Mouse (Mus musculus) MEL (cell line): ENCODE measurements around the gene Gm20671. TPM values are rescaled to one million over a fixed set of nuclear protein-coding genes. Genes with fewer than 3 reads are reported as not detected.
A peak's percentile ranks its signal among the peaks of the same experiment; 100 is the strongest.

ENCODE experiments used
- DNase-seq: peaks from one replicate; pipeline ENCODE4 v3.0.0; 2011; ENCODE audit warnings: low read depth, low spot score
- H3K27ac ChIP-seq: 2 replicates; pipeline ENCODE4 v1.5.1; 2012; ENCODE audit warnings: low read depth, mild to moderate bottlenecking, control low read depth, low read length, moderate library complexity; ENCODE audit not compliant: control insufficient read depth
- H3K27me3 ChIP-seq, 2 experiments: fragments of 150-350 bp in 1 of 2; sonication (generic) in 1 of 2; 2 replicates each; pipeline ENCODE4 v1.6.1; 2012; ENCODE audit warnings: low read length in 2 of 2, mild to moderate bottlenecking in 2 of 2, improper control_type of control experiment in 1 of 2, moderate library complexity in 1 of 2; ENCODE audit not compliant: insufficient read depth in 2 of 2, control insufficient read depth in 1 of 2
- H3K36me3 ChIP-seq, 2 experiments: 2 replicates each; pipeline ENCODE4 v1.6.1; 2012 to 2014; ENCODE audit warnings: low read length in 2 of 2, improper control_type of control experiment in 1 of 2, inconsistent platforms in 1 of 2, mild to moderate bottlenecking in 1 of 2; ENCODE audit not compliant: insufficient read depth in 2 of 2, control insufficient read depth in 1 of 2
- H3K4me1 ChIP-seq, 2 experiments: fragments of 150-350 bp in 1 of 2; sonication (generic) in 1 of 2; 2 replicates each; pipeline ENCODE4 v1.6.1; 2012; ENCODE audit warnings: low read length in 2 of 2, improper control_type of control experiment in 1 of 2, mild to moderate bottlenecking in 1 of 2; ENCODE audit not compliant: insufficient read depth in 2 of 2, control insufficient read depth in 1 of 2
- H3K4me3 ChIP-seq, 2 experiments: fragments of 150-350 bp in 1 of 2; sonication (generic) in 1 of 2; 2 replicates each; pipeline ENCODE4 v1.5.1; 2012; ENCODE audit warnings: low read depth in 2 of 2, low read length in 2 of 2, mild to moderate bottlenecking in 2 of 2, moderate library complexity in 2 of 2, control low read depth in 1 of 2, improper control_type of control experiment in 1 of 2; ENCODE audit not compliant: control insufficient read depth in 1 of 2, insufficient read depth in 1 of 2
- H3K79me2 ChIP-seq: 2 replicates; pipeline ENCODE4 v1.6.1; 2012; ENCODE audit warnings: mild to moderate bottlenecking, low read length, moderate library complexity; ENCODE audit not compliant: control insufficient read depth, poor library complexity, insufficient read depth
- H3K9ac ChIP-seq: 2 replicates; pipeline ENCODE4 v1.6.1; 2012; ENCODE audit warnings: low read depth, mild to moderate bottlenecking, control low read depth, low read length, moderate library complexity; ENCODE audit not compliant: control insufficient read depth, poor library complexity, severe bottlenecking
- H3K9me3 ChIP-seq: fragments of 150-350 bp; sonication (generic); replicated peaks from 2 replicates; pipeline ENCODE4 v1.6.1; 2012; ENCODE audit warnings: mild to moderate bottlenecking, low read length, improper control_type of control experiment, moderate library complexity; ENCODE audit not compliant: insufficient read depth
- BHLHE40 ChIP-seq: IDR thresholded peaks from 2 replicates; pipeline ENCODE4 v1.6.1; 2012; ENCODE audit warnings: low read depth, mild to moderate bottlenecking, inconsistent platforms, low read length, improper control_type of control experiment, borderline replicate concordance
- CHD1 ChIP-seq: IDR thresholded peaks from 2 replicates; pipeline ENCODE4 v1.6.1; 2012; ENCODE audit warnings: low read depth, mild to moderate bottlenecking, inconsistent platforms, low read length, improper control_type of control experiment
- CHD2 ChIP-seq: IDR thresholded peaks from 2 replicates; pipeline ENCODE4 v1.6.1; 2011; ENCODE audit warnings: low read length, improper control_type of control experiment
- CTCF ChIP-seq, 3 experiments: IDR thresholded peaks in 2 of 3; conservative IDR thresholded peaks in 1 of 3; 2 replicates each; pipeline ENCODE4 v1.5.1; 2011 to 2012; ENCODE audit warnings: low read length in 3 of 3, low read depth in 2 of 3, mild to moderate bottlenecking in 2 of 3, improper control_type of control experiment in 1 of 3, inconsistent platforms in 1 of 3, mixed read lengths in 1 of 3, moderate library complexity in 1 of 3; ENCODE audit not compliant: control insufficient read depth in 1 of 3, insufficient read depth in 1 of 3, poor library complexity in 1 of 3, severe bottlenecking in 1 of 3
- E2F4 ChIP-seq: IDR thresholded peaks from 2 replicates; pipeline ENCODE4 v1.6.1; 2011; ENCODE audit warnings: low read depth, low read length, improper control_type of control experiment, borderline replicate concordance
- ELF1 ChIP-seq: IDR thresholded peaks from 2 replicates; pipeline ENCODE4 v1.6.1; 2014; ENCODE audit warnings: low read depth, mild to moderate bottlenecking, inconsistent platforms, low read length, improper control_type of control experiment, moderate library complexity
- EP300 ChIP-seq, 2 experiments: IDR thresholded peaks; 2 replicates each; pipeline ENCODE4 v1.6.1; 2011; ENCODE audit warnings: improper control_type of control experiment in 2 of 2, low read length in 2 of 2, low read depth in 1 of 2, mild to moderate bottlenecking in 1 of 2
- ETS1 ChIP-seq: IDR thresholded peaks from 2 replicates; pipeline ENCODE4 v1.6.1; 2012; ENCODE audit warnings: low read depth, mild to moderate bottlenecking, inconsistent platforms, low read length, improper control_type of control experiment, moderate library complexity
- GABPA ChIP-seq: IDR thresholded peaks from 2 replicates; pipeline ENCODE4 v1.6.1; 2012; ENCODE audit warnings: low read depth, mild to moderate bottlenecking, inconsistent platforms, low read length, improper control_type of control experiment, moderate library complexity
- GATA1 ChIP-seq: IDR thresholded peaks from 2 replicates; pipeline ENCODE4 v1.6.1; 2011; ENCODE audit warnings: low read depth, low read length, improper control_type of control experiment
- JUND ChIP-seq: IDR thresholded peaks from 2 replicates; pipeline ENCODE4 v1.6.1; 2011; ENCODE audit warnings: low read depth, mild to moderate bottlenecking, improper control_type of control experiment, low read length
- KAT2A ChIP-seq: conservative IDR thresholded peaks from 2 replicates; pipeline ENCODE4 v1.6.1; 2012; ENCODE audit warnings: low read depth, low read length, improper control_type of control experiment, inconsistent platforms
- MAFK ChIP-seq: IDR thresholded peaks from 2 replicates; pipeline ENCODE4 v1.6.1; 2011; ENCODE audit warnings: low read depth, mild to moderate bottlenecking, low read length, improper control_type of control experiment, borderline replicate concordance
- MAX ChIP-seq: IDR thresholded peaks from 2 replicates; pipeline ENCODE4 v1.6.1; 2011; ENCODE audit warnings: low read length, improper control_type of control experiment
- MAZ ChIP-seq: IDR thresholded peaks from 2 replicates; pipeline ENCODE4 v1.6.1; 2012; ENCODE audit warnings: low read depth, mild to moderate bottlenecking, inconsistent platforms, low read length, improper control_type of control experiment
- MEF2A ChIP-seq: IDR thresholded peaks from 2 replicates; pipeline ENCODE4 v1.6.1; 2014; ENCODE audit warnings: low read depth, mild to moderate bottlenecking, inconsistent platforms, low read length, improper control_type of control experiment; ENCODE audit not compliant: poor library complexity, insufficient replicate concordance, severe bottlenecking; ENCODE audit errors: extremely low read depth
- MXI1 ChIP-seq: IDR thresholded peaks from 2 replicates; pipeline ENCODE4 v1.6.1; 2011; ENCODE audit warnings: mild to moderate bottlenecking, low read depth, low read length, improper control_type of control experiment
- MYC ChIP-seq: IDR thresholded peaks from 2 replicates; pipeline ENCODE4 v1.6.1; 2011; ENCODE audit warnings: low read depth, mild to moderate bottlenecking, low read length, improper control_type of control experiment, moderate library complexity
- NELFE ChIP-seq: IDR thresholded peaks from 2 replicates; pipeline ENCODE4 v1.6.1; 2011; ENCODE audit warnings: low read depth, low read length, improper control_type of control experiment
- NRF1 ChIP-seq: IDR thresholded peaks from 2 replicates; pipeline ENCODE4 v1.6.1; 2014; ENCODE audit warnings: low read depth, mild to moderate bottlenecking, inconsistent platforms, low read length, improper control_type of control experiment, moderate library complexity; ENCODE audit not compliant: poor library complexity, insufficient read depth, severe bottlenecking
- POLR2AphosphoS2 ChIP-seq: IDR thresholded peaks from 2 replicates; pipeline ENCODE4 v1.6.1; 2011; ENCODE audit warnings: low read length, improper control_type of control experiment
- POLR2AphosphoS5 ChIP-seq: IDR thresholded peaks from 2 replicates; pipeline ENCODE4 v1.6.1; 2012; ENCODE audit warnings: low read depth, borderline replicate concordance, mild to moderate bottlenecking, inconsistent platforms, low read length, moderate library complexity, mixed read lengths
- RAD21 ChIP-seq: IDR thresholded peaks from 2 replicates; pipeline ENCODE4 v1.6.1; 2011; ENCODE audit warnings: mild to moderate bottlenecking, low read depth, low read length, improper control_type of control experiment
- RCOR1 ChIP-seq: IDR thresholded peaks from 2 replicates; pipeline ENCODE4 v1.6.1; 2012; ENCODE audit warnings: low read depth, mild to moderate bottlenecking, inconsistent platforms, low read length, improper control_type of control experiment
- SIN3A ChIP-seq: IDR thresholded peaks from 2 replicates; pipeline ENCODE4 v1.6.1; 2012; ENCODE audit warnings: low read length, improper control_type of control experiment, inconsistent platforms
- SMC3 ChIP-seq: IDR thresholded peaks from 2 replicates; pipeline ENCODE4 v1.6.1; 2011; ENCODE audit warnings: low read depth, low read length, improper control_type of control experiment
- TAL1 ChIP-seq: IDR thresholded peaks from 2 replicates; pipeline ENCODE4 v1.6.1; 2012; ENCODE audit warnings: mild to moderate bottlenecking, inconsistent platforms, low read length, moderate library complexity, mixed read lengths
- TBP ChIP-seq: IDR thresholded peaks from 2 replicates; pipeline ENCODE4 v1.8.0; 2011; ENCODE audit warnings: low read depth, low read length, improper control_type of control experiment
- UBTF ChIP-seq: IDR thresholded peaks from 2 replicates; pipeline ENCODE4 v1.6.1; 2012; ENCODE audit warnings: low read depth, mild to moderate bottlenecking, inconsistent platforms, low read length, improper control_type of control experiment, moderate library complexity, borderline replicate concordance; ENCODE audit not compliant: insufficient read depth
- USF1 ChIP-seq: IDR thresholded peaks from 2 replicates; pipeline ENCODE4 v1.6.1; 2014; ENCODE audit warnings: low read depth, mild to moderate bottlenecking, inconsistent platforms, low read length, improper control_type of control experiment, moderate library complexity
- USF2 ChIP-seq, 2 experiments: IDR thresholded peaks; 2 replicates each; pipeline ENCODE4 v1.6.1; 2011 to 2012; ENCODE audit warnings: improper control_type of control experiment in 2 of 2, low read length in 2 of 2, borderline replicate concordance in 1 of 2, inconsistent platforms in 1 of 2, low read depth in 1 of 2, mild to moderate bottlenecking in 1 of 2; ENCODE audit not compliant: insufficient read depth in 1 of 2
- ZC3H11A ChIP-seq: IDR thresholded peaks from 2 replicates; pipeline ENCODE4 v1.6.1; 2012; ENCODE audit warnings: low read depth, mild to moderate bottlenecking, inconsistent platforms, low read length, improper control_type of control experiment
- ZKSCAN1 ChIP-seq: IDR thresholded peaks from 2 replicates; pipeline ENCODE4 v1.6.1; 2012; ENCODE audit warnings: low read depth, mild to moderate bottlenecking, inconsistent platforms, low read length, improper control_type of control experiment, moderate library complexity
- ZMIZ1 ChIP-seq: IDR thresholded peaks from 2 replicates; pipeline ENCODE4 v1.6.1; 2012; ENCODE audit warnings: low read depth, mild to moderate bottlenecking, inconsistent platforms, low read length, improper control_type of control experiment, moderate library complexity
- ZNF384 ChIP-seq: IDR thresholded peaks from 2 replicates; pipeline ENCODE4 v1.6.1; 2012; ENCODE audit warnings: low read depth, mild to moderate bottlenecking, inconsistent platforms, low read length, improper control_type of control experiment
- polyA plus RNA-seq, 2 experiments: library from polyadenylated mRNA; stranded (reverse) in 1 of 2; unstranded in 1 of 2; fragments of >175 nt in 1 of 2; fragments of >200 nt in 1 of 2; gene quantifications; 2 replicates each; pipeline versions ENCODE4 v1.2.1 to v1.2.4; 2012; ENCODE audit warnings: low replicate concordance in 2 of 2, low read depth in 1 of 2; ENCODE audit not compliant: insufficient read length in 2 of 2, insufficient read depth in 1 of 2, missing spikeins in 1 of 2
- total RNA-seq: library from RNA; depleted of rRNA; stranded (reverse); fragments of 300-350 nt; gene quantifications from 2 replicates; pipeline ENCODE4 v1.2.3, GENCODE M21; 2012

Gene Gm20671
- total and polyA plus RNA-seq, 3 experiments: 7.3 TPM; not detected in 2

DNA sequence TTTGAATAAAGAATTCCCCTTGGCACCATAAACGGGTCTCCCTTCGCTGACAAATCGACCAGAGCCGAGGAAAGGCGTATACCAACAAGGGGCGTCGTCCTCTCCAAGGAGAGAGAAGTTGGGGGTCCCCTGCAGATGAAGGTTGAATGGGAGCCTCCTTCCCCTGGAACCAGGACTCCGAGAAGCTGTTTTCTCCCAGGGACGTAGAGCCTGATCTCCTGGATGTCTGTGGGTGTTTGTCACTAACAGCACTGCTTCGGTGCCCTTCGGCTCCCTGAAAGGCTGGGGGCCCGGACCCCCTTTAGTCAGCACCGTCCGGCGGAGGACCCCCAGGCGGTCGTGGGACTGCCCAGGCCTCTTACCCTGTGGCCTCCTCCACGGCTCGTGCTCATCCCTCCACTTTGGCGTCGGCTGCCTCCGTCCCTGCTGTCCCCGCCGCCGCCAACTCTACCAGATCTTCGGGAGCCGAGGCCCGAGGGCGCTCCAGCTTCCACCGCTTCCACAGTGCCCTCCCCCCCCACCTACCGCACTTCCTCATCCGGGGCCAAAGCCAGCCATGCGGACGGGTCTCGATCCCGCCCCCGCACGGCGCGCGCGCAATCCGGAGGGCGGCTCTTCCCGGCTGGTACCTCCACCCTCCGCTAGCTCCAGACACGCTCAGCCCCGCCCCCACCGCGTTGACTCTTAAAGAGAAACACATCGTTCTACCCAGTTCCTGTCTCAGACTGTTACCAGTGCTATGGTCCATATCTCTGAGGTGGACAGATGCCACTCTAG is 27.0 kb upstream of the Gm20671 start, which contains the start of gene Prr14l:
Gene Prr14l (minus strand): TSS at position 526 of the 777 bp plus-strand sequence.
- Histone ChIP-seq H3K27ac (peak within 1 kb of the TSS; percentile 84), H3K4me1 (peaks cover 11 to 15% of the 10 kb centered on the region in 2 experiments), H3K27me3 (no peaks in the 10 kb centered on the region), H3K9me3 (no peaks in the 10 kb centered on the region), H3K79me2 (peaks cover 40% of the 10 kb centered on the region), H3K36me3 (peaks cover 11 to 23% of the 10 kb centered on the region in 2 experiments), H3K4me3 (peak within 1 kb of the TSS; percentile 83 to 97), H3K9ac (peak within 1 kb of the TSS; percentile 90)
- DNase-seq: peak; percentile 100
- TF ChIP-seq UBTF: peak; percentile 60; the same call in 1 of the 2 replicates
- TF ChIP-seq BHLHE40: peak; percentile 29; the same call in 1 of the 2 replicates
- no peak for TF ChIP-seq RAD21
- TF ChIP-seq MAZ: peak; percentile 96
- peak; percentile 65; the same call in 1 of the 2 replicates for TF ChIP-seq KAT2A
- peak; percentile 24; the same call in 1 of the 2 replicates for TF ChIP-seq CHD2
- no peak for TF ChIP-seq MAFK
- TF ChIP-seq ZMIZ1: peak; percentile 94
- no peak for TF ChIP-seq POLR2AphosphoS5
- TF ChIP-seq MEF2A: no peak
- TF ChIP-seq SIN3A: peak; percentile 97
- peak; percentile 26; the same call in 1 of the 2 replicates for TF ChIP-seq ZNF384
- TF ChIP-seq ZKSCAN1: no peak
- TF ChIP-seq GATA1: no peak
- TF ChIP-seq POLR2AphosphoS2: peak; percentile 92; the same call in 1 of the 2 replicates
- TF ChIP-seq SMC3: no peak
- no peak for TF ChIP-seq TAL1
- TF ChIP-seq CTCF (IDR thresholded peaks at IDR 0.05 in 2 of 3, conservative IDR thresholded peaks at IDR 0.05 in 1 of 3; ENCODE audit: control insufficient read depth in 1 of 3, insufficient read depth in 1 of 3, low read depth in 2 of 3, low read length in 3 of 3, poor library complexity in 1 of 3, severe bottlenecking in 1 of 3): 0 out of 6 replicates have a peak, but pooled peaks of 1 of the 3 experiments have one; percentile 4
- TF ChIP-seq E2F4: peak; percentile 60; the same call in 1 of the 2 replicates
- TF ChIP-seq GABPA: no peak
- TF ChIP-seq ETS1: peak; percentile 80
- peak; percentile 89 for TF ChIP-seq NELFE
- TF ChIP-seq EP300 (IDR thresholded peaks at IDR 0.05; ENCODE audit: low read depth in 1 of 2, low read length in 2 of 2): peak in 1 of 2 experiments; percentile 80; a peak in 2 of 4 replicates
- TF ChIP-seq MAX: peak; percentile 91
- TF ChIP-seq NRF1: peak; percentile 84
- no peak; the same call in 1 of the 2 replicates for TF ChIP-seq USF1
- TF ChIP-seq ELF1: peak; percentile 98
- TF ChIP-seq ZC3H11A: no peak
- peak; percentile 74 for TF ChIP-seq TBP
- 0 out of 2 replicates have a peak, but pooled peaks have one; percentile 62 for TF ChIP-seq CHD1
- no peak for TF ChIP-seq USF2 (IDR thresholded peaks at IDR 0.05; ENCODE audit: borderline replicate concordance in 1 of 2, insufficient read depth in 1 of 2, low read depth in 1 of 2, low read length in 2 of 2)
- TF ChIP-seq MYC: peak; percentile 92
- peak; percentile 90 for TF ChIP-seq MXI1
- TF ChIP-seq JUND: no peak
- no peak; the same call in 1 of the 2 replicates for TF ChIP-seq RCOR1
